Mouse (Mus musculus): ENCODE results near the gene Cpsf3. TPM values are rescaled to one million over a fixed set of nuclear protein-coding genes. Genes with fewer than 3 reads are reported as not detected.

Cpsf3 gene
- polyA plus RNA-seq, 1 experiment from 2014 or later = 106 TPM

DNA sequence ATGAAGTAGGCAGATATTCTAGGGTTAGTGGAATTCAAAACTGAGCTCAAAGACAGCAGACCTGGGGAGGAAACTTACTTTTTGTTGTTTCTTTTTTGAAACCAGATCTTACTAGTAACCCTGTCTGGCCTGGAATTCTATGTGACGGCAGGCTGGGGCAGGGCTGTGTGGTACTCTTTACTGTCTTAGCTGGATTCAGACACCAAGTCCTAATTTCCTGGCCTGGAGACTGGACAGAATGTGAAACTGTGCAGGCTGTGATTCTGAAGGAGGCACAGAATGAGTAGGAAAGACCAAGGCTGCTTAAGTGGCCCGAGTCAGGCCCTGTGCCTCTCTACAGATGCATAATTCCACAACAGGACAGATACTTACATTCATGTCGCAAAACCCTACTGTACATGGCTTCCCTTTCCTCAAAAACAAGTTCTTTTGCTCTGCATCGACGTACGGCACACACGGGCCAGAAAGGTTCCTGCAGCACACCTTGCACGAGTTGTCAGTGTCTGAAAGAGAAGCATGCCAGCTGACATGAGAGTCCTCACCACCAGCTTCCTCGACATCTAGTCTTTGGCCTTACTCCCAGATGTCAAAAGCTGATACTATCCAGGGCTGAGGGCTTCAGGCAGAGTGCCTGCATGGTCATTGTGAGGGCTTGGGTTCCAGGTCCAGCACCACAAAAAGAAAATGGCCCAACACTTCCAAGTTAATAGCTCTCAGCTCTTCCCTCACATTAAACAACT, 44.6 kb downstream of the Cpsf3 start:
- no peaks in the 10 kb centered on the region for H3K9me3 ChIP-seq
- 80% methylated on average over 9 of the region's 9 CpGs for WGBS
- 0 out of 2 replicates have a peak, but pooled peaks cover 7% of the 10 kb centered on the region for H3K4me1 ChIP-seq
- peak; percentile 68 for DNase-seq (ENCODE audit: low spot score)
- no peaks in the 10 kb centered on the region for H3K27me3 ChIP-seq (ENCODE audit: insufficient read depth, poor library complexity, severe bottlenecking)
- no peak overlapping the region for H3K27ac ChIP-seq
- peaks cover 94% of the 10 kb centered on the region for H3K36me3 ChIP-seq
- no peak overlapping the region for H3K4me3 ChIP-seq

DNA sequence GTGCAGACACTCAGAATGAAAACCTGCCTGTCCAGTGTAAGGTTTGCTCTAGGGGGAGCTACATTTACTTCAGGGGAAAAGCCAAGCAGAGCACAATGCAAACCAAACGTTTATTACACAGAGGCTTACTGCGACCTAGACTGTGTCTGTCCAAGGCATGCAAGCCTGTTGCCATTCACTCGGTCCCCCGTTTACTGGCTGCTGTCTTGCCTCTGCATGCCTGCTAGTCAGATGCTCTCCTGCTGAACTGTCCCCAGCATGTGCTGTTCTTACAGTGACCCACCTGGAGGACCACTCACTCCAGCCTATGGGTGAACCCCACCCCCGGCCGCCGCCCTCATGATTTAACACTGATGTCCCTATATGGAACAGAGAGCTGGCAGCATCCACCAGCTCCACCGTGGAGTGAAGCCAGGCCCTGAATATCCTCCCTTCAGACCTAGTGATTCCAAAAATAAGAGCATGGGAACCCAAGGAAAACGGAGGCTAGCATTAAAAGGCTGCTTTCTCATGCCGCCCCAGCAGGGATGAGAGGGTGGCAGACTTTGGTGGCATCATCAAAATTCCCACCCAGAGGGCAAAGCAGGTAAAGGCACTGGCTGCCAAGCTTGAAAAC, 45.9 kb downstream of the Cpsf3 start:
- no peak overlapping the region for H3K27ac ChIP-seq
- no peaks in the 10 kb centered on the region for H3K27me3 ChIP-seq (ENCODE audit: insufficient read depth, poor library complexity, severe bottlenecking)
- H3K4me1 ChIP-seq = 0 out of 2 replicates have a peak, but pooled peaks cover 7% of the 10 kb centered on the region
- no peaks in the 10 kb centered on the region for H3K9me3 ChIP-seq
- DNase-seq (ENCODE audit: low spot score) = peak; percentile 62
- WGBS = 88% methylated on average over 10 of the region's 10 CpGs
- no peak overlapping the region for H3K4me3 ChIP-seq
- peaks cover 93% of the 10 kb centered on the region for H3K36me3 ChIP-seq

DNA sequence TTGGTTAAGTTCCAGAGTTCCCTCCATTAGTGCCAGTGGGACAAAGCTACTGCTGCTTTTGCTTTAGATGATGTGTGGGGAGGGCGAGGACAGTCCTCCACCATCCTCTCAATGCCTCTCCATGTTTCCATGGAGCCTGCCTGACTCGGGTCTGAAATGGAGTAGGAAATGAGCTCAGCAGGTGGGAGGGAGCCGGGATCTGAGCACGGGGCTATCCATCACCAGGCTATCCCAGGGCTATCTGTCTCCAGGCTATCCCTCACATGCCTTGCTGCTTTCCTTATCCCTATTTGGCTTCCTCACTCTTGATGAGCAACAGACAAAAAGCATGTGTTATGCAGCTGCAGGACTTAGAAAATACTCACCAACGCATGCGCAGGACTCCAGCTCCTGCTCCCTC, 46.5 kb downstream of the Cpsf3 start:
- no peak overlapping the region for H3K27ac ChIP-seq
- no peaks in the 10 kb centered on the region for H3K9me3 ChIP-seq
- H3K4me1 ChIP-seq = 0 out of 2 replicates have a peak, but pooled peaks cover 7% of the 10 kb centered on the region
- no peaks in the 10 kb centered on the region for H3K27me3 ChIP-seq (ENCODE audit: insufficient read depth, poor library complexity, severe bottlenecking)
- 81% methylated on average over 6 of the region's 6 CpGs for WGBS
- no peak overlapping the region for H3K4me3 ChIP-seq
- peak; percentile 56 for DNase-seq (ENCODE audit: low spot score)
- peaks cover 93% of the 10 kb centered on the region for H3K36me3 ChIP-seq

DNA sequence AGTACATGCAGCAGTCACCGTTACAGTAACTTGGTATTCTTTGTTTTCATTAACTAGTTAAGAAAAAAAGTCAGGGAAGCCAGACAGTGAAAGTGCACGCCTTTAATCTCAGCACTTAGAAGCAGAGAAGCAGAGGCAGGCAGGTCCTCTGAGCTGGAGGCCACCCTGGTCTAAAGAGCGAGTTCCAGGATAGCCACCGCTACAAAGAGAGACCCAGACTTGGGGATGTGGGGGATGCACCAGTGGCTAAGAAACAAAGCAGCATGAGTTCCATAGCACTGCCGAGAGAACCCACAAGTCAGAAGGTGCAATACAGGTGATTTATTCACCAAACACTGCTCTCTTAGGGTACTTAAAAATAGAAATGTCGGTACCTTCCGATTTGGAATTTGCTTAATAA, 47.8 kb downstream of the Cpsf3 start:
- H3K27ac ChIP-seq = no peak overlapping the region
- no peaks in the 10 kb centered on the region for H3K9me3 ChIP-seq
- H3K4me1 ChIP-seq = 0 out of 2 replicates have a peak, but pooled peaks cover 7% of the 10 kb centered on the region
- DNase-seq (ENCODE audit: low spot score) = peak; percentile 53
- no peak overlapping the region for H3K4me3 ChIP-seq
- H3K27me3 ChIP-seq (ENCODE audit: insufficient read depth, poor library complexity, severe bottlenecking) = no peaks in the 10 kb centered on the region
- WGBS = 89% methylated on average over 7 of the region's 7 CpGs
- H3K36me3 ChIP-seq = peaks cover 79% of the 10 kb centered on the region

DNA sequence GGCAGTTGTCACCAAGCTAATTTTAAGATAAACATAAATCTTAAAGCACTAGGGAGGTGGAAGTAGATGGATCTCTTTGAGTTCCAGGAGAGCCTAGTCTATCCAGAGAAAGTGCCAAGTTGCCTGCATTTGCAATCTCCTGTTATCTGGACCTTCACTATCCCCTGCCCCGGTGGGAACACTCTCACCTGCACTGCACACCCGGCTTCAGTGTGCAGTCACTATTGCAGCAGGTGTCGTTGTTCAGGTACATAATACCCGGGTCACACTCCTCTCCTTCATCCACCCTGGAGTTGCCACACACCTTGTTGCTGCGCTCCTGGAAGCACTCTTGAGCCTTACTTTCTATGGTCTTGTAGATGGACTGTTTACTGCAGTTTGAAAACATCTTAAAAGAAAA, 48.6 kb downstream of the Cpsf3 start:
- no peak overlapping the region for H3K4me3 ChIP-seq
- WGBS = 92% methylated on average over 5 of the region's 5 CpGs
- peaks cover 77% of the 10 kb centered on the region for H3K36me3 ChIP-seq
- no peaks in the 10 kb centered on the region for H3K27me3 ChIP-seq (ENCODE audit: insufficient read depth, poor library complexity, severe bottlenecking)
- H3K9me3 ChIP-seq = no peaks in the 10 kb centered on the region
- peak; percentile 53 for DNase-seq (ENCODE audit: low spot score)
- no peak overlapping the region for H3K27ac ChIP-seq
- 0 out of 2 replicates have a peak, but pooled peaks cover 7% of the 10 kb centered on the region for H3K4me1 ChIP-seq

DNA sequence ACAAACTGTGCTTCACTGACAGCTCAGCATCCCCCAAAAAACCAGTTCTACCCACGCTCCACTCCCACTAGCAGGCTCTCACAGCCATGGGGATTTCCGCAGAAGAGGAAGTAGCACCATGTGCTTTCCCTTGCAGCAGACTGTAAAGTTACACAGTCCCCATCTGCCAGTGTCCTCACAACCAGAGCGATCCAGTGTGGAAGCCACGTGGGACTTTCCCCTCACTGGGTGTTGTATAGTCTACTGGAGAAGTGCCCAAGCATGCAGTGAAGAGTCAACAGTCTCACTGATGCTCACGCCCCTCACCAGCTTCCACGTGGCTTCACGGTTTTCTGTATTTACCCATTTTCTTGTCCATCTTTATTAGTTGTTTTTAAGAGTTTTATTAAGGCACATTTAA, 50.7 kb downstream of the Cpsf3 start:
- no peaks in the 10 kb centered on the region for H3K9me3 ChIP-seq
- no peak overlapping the region for H3K4me3 ChIP-seq
- WGBS = 89% methylated on average over 7 of the region's 7 CpGs
- H3K27ac ChIP-seq = no peak overlapping the region
- peaks cover 79% of the 10 kb centered on the region for H3K36me3 ChIP-seq
- H3K27me3 ChIP-seq (ENCODE audit: insufficient read depth, poor library complexity, severe bottlenecking) = no peaks in the 10 kb centered on the region
- no peaks in the 10 kb centered on the region for H3K4me1 ChIP-seq
- DNase-seq (ENCODE audit: low spot score) = peak; percentile 54

DNA sequence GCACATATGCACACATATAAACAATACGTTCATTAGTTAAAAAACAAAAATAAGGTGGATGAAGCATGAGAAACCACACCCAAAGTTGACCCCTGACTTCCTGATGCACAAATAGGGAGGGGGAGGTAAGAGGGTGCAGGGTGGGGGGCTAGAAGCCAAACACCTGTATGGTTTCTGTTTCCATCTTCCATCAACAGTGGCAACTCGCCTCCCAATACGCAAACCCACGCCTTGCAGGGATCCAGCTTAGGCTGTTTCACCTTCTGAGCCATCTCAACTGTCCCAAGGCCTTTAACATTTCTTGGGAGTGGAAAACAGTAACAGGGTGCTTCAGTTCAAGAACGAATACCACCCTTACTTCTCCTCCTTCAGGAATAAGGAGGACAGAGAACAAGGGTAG, 52.0 kb downstream of the Cpsf3 start:
- Histone ChIP-seq H3K9me3 (no peaks in the 10 kb centered on the region), H3K36me3 (peaks cover 74% of the 10 kb centered on the region), H3K27me3 (ENCODE audit: insufficient read depth, poor library complexity, severe bottlenecking) (no peaks in the 10 kb centered on the region), H3K27ac (no peak overlapping the region), H3K4me3 (no peak overlapping the region), H3K4me1 (no peaks in the 10 kb centered on the region)
- WGBS = 95% methylated on average over 5 of the region's 5 CpGs
- peak; percentile 54 for DNase-seq (ENCODE audit: low spot score)

DNA sequence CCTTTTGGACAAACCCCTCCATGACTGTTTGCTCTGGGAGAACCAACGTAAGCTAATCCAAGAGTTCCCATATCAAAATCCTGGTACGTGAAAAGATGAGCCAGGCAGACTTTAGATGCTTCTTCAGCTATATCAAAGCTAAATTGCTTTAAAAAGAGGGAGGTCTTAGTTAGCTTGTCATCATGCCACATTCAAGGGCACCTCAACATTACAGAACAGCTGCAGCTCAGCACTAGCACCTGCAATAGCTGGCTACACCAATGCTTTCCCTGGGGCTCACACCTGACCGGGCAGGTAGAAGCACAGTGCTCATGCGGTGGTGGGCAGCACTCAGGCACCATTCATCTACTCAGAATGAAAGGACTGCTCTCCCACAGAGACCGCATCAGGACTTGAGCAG, 55.5 kb downstream of the Cpsf3 start:
- peak; percentile 28 for DNase-seq (ENCODE audit: low spot score)
- Histone ChIP-seq H3K27me3 (ENCODE audit: insufficient read depth, poor library complexity, severe bottlenecking) (no peaks in the 10 kb centered on the region), H3K27ac (no peak overlapping the region), H3K36me3 (peaks cover 58% of the 10 kb centered on the region), H3K4me1 (no peaks in the 10 kb centered on the region), H3K4me3 (no peak overlapping the region), H3K9me3 (no peaks in the 10 kb centered on the region)
- 97% methylated on average over 5 of the region's 5 CpGs for WGBS

DNA sequence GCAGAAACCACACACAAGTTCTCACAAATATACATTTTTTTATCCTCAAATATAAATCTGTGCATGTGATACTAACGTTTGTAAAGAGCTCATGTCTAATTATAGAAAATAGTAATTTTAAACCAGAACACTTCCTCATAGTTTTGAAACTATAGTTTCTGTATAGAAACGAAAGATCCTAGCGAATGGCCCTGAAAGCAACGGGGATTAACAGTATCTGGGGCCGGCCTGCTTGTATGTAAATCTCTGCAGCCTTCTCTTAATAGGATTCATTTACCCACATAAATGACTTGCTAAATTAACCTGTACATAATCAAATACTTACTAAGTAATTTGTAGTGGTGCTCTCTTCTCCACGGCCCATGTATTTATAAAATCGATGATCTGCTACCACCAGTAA, 61.8 kb downstream of the Cpsf3 start:
- Histone ChIP-seq H3K9me3 (no peaks in the 10 kb centered on the region), H3K4me1 (no peaks in the 10 kb centered on the region), H3K27me3 (ENCODE audit: insufficient read depth, poor library complexity, severe bottlenecking) (no peaks in the 10 kb centered on the region), H3K27ac (no peak overlapping the region), H3K4me3 (no peak overlapping the region), H3K36me3 (peaks cover 58% of the 10 kb centered on the region)
- WGBS = 93% methylated on average over 7 of the region's 7 CpGs
- DNase-seq (ENCODE audit: low spot score) = no peak

DNA sequence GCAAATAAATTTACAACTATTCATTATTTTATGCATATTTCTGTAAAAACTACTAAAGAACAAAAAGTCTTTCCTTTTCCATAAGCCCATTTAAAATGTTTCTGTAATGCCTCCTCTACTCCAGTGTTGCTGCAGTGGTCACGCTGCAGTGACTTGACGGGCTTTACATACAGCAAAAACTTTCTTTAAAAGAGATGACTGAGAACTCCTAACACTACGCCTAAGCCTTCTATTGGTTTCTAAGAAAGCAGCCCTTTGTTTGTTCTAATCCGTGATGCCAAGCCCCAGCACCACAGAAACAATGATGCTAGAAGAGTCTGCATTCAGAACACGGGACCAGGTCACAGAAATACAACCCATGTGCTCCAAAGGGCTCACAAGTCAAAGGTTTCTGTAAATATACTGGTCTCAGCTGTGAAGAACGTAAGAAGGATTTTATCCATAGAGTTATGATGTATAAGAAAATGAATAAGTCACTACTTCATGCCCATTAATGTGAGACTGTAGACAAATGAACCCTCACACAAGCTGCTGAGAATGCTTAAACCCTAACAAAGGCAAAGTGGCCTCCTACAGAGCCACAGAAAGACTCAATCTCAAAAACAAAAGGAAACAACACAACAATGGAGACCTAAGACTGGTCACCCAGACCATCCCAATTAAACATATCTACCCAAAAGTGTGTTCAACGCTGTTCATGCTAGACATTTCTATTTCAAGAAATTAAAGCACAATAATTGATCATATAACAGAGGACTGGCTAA, 65.1 kb downstream of the Cpsf3 start:
- Histone ChIP-seq H3K27ac (no peak overlapping the region), H3K9me3 (no peaks in the 10 kb centered on the region), H3K27me3 (ENCODE audit: insufficient read depth, poor library complexity, severe bottlenecking) (no peaks in the 10 kb centered on the region), H3K36me3 (peaks cover 74% of the 10 kb centered on the region), H3K4me1 (no peaks in the 10 kb centered on the region), H3K4me3 (no peak overlapping the region)
- WGBS = 86% methylated on average over 7 of the region's 7 CpGs
- no peak for DNase-seq (ENCODE audit: low spot score)

DNA sequence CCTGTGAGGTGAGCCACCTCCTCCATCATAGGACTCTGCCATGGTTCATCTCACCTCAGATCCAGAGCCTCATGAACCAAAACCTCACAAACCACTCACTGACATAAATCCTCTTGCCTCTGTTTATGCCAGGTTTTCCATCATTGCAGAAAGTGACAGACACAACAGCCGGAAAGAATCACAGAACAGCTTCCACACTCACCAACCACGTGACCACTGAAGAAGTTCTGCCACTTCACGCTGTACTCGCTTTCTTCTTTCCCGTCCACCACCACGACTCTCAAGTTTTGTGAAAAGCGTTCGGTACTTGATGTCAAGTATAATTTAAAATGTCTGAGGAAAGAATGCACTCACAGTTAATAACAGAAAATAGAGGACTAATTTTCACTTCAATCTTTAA, 68.5 kb downstream of the Cpsf3 start:
- no peak for DNase-seq (ENCODE audit: low spot score)
- no peaks in the 10 kb centered on the region for H3K9me3 ChIP-seq

DNA sequence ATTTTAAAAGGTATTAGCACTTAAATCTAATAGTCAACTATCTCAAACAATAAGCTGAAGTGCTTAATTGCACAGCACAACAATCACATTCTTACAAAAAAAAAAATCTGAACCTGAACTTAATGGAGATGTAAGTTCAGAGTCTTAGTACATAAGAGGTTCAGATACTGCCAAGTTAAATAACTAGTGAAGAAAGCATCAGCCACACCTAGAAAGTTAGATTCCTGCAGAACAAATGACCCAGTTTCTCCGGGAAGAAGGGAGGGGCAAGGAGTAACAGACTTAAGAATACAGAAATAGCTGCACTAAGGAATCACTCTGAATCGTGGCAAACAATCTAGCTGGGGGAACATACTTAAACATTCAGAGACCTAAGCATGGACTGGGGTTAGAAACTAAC, 77.5 kb downstream of the Cpsf3 start:
- WGBS = 72% methylated on average over 2 of the region's 2 CpGs

More for the DNA sequence above, 68.5 kb downstream of the Cpsf3 start:
- H3K36me3 ChIP-seq = peaks cover 63% of the 10 kb centered on the region
- no peaks in the 10 kb centered on the region for H3K27me3 ChIP-seq (ENCODE audit: insufficient read depth, poor library complexity, severe bottlenecking)
- H3K27ac ChIP-seq = no peak overlapping the region
- no peak overlapping the region for H3K4me3 ChIP-seq
- WGBS = 92% methylated on average over 8 of the region's 8 CpGs
- no peaks in the 10 kb centered on the region for H3K4me1 ChIP-seq

DNA sequence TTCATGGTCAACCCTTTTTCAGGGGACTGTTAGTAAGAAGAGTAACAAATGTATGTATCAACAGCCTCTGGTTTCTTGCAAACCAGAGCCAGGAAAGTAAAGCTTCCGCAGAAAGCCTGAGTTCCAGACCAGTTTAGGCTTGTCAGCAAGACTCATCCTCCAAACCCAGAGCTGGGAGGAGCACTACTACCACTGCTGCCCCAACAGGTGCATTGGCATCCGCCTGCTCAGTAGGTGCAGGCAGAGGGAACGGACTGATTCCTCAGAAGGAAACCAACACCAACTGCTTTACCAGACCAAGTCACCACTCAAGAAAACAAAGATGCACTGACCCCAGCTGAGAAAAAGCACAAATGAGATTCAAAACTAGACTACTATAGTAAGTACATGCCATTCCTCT, 78.0 kb downstream of the Cpsf3 start:
- Histone ChIP-seq H3K4me3 (no peak overlapping the region), H3K27ac (no peak overlapping the region), H3K9me3 (no peaks in the 10 kb centered on the region), H3K4me1 (no peaks in the 10 kb centered on the region), H3K36me3 (peaks cover 18% of the 10 kb centered on the region; the same call in 1 of the 2 replicates), H3K27me3 (ENCODE audit: insufficient read depth, poor library complexity, severe bottlenecking) (no peaks in the 10 kb centered on the region)
- DNase-seq (ENCODE audit: low spot score) = no peak
- 95% methylated on average over 3 of the region's 3 CpGs for WGBS

More for the DNA sequence above, 77.5 kb downstream of the Cpsf3 start:
- Histone ChIP-seq H3K4me1 (no peaks in the 10 kb centered on the region), H3K4me3 (no peak overlapping the region), H3K36me3 (peaks cover 18% of the 10 kb centered on the region; the same call in 1 of the 2 replicates), H3K27ac (no peak overlapping the region), H3K9me3 (no peaks in the 10 kb centered on the region), H3K27me3 (ENCODE audit: insufficient read depth, poor library complexity, severe bottlenecking) (no peaks in the 10 kb centered on the region)
- DNase-seq (ENCODE audit: low spot score) = no peak
